ENCODE assay signal across 8 mouse cellular contexts in the genomic region with DNA sequence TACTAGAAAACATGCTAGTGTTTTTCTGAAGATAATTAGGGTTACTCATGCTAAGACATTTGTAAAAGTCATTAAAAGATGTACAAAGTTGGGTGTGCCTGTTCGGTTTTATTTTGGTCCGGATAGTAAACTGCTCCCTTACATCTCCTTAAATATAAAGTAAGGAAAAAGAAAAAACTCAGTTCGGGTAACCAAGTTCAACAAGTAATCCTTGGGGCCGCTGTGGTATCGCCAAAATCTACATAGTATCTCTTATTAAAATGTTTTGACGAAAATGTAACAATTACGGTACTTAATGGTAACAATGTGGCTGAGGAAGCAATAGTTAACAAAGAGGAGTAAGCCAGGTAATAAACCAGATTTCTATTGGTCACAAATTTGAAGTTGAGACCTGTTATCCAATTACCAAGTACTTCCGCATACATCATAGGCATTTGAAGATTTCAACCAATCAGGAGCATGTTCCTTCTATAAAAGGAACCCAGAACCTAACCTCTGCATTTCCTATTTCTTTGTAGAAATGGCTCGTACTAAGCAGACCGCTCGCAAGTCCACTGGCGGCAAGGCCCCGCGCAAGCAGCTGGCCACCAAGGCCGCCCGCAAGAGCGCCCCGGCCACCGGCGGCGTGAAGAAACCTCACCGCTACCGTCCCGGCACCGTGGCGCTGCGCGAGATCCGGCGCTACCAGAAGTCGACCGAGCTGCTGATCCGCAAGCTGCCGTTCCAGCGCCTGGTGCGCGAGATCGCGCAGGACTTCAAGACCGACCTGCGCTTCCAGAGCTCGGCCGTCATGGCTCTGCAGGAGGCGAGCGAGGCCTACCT. TPM values are rescaled to one million over a fixed set of nuclear protein-coding genes. Genes with fewer than 3 reads are reported as not detected.
DNase-seq lines count a peak whose midpoint lies in the region; ATAC-seq and TF ChIP-seq lines count a peak whose summit lies in the region.

A gene (plus strand): TSS at position 88 of the 822 bp plus-strand sequence.

- H3K4me2 ChIP-seq in forebrain, embryonic 12.5 days = peak within 1 kb of the TSS; percentile 62
- peak within 1 kb of the TSS; percentile 81 for H3K4me2 ChIP-seq in heart, postnatal 0 days (ENCODE audit: low read depth, low read length)
- H3K4me2 ChIP-seq in liver, embryonic 15.5 days = peak within 1 kb of the TSS; percentile 66
- peak within 1 kb of the TSS; percentile 67 for H3K4me2 ChIP-seq in neural tube, embryonic 13.5 days

- no peak for TF ChIP-seq EP300 in heart, postnatal 0 days (IDR thresholded peaks at IDR 0.05; ENCODE audit: low read depth)

- H3K9me3 ChIP-seq in ES-E14 (ENCODE audit: control insufficient read depth, insufficient read depth, low read depth, low read length) = no peaks in the 10 kb centered on the region
- no peaks in the 10 kb centered on the region for H3K9me3 ChIP-seq in forebrain, embryonic 12.5 days
- no peaks in the 10 kb centered on the region for H3K9me3 ChIP-seq in heart, postnatal 0 days (replicated peaks; ENCODE audit: control insufficient read depth, low read length)
- no peaks in the 10 kb centered on the region for H3K9me3 ChIP-seq in liver, embryonic 15.5 days (replicated peaks)
- H3K9me3 ChIP-seq in neural tube, embryonic 13.5 days = no peaks in the 10 kb centered on the region

- no peaks in the 10 kb centered on the region; a peak in 1 of 4 replicates for H3K4me1 ChIP-seq in ES-E14 (ENCODE audit: control insufficient read depth in 2 of 2, insufficient read depth in 2 of 2, low read length in 2 of 2, poor library complexity in 1 of 2)
- peaks cover 10% of the 10 kb centered on the region; the same call in 1 of the 2 replicates for H3K4me1 ChIP-seq in forebrain, embryonic 12.5 days
- no peaks in the 10 kb centered on the region for H3K4me1 ChIP-seq in heart, postnatal 0 days (ENCODE audit: control insufficient read depth, insufficient read depth)
- peaks cover 30% of the 10 kb centered on the region for H3K4me1 ChIP-seq in liver, embryonic 15.5 days (replicated peaks)
- H3K4me1 ChIP-seq in neural tube, embryonic 13.5 days (replicated peaks) = peaks cover 6% of the 10 kb centered on the region
- peaks cover 2% of the 10 kb centered on the region; the same call in 1 of the 2 replicates for H3K4me1 ChIP-seq in thymus, adult 2 months (replicated peaks; ENCODE audit: control insufficient read depth, insufficient read depth, low read length)

- in situ Hi-C loops in ES-E14 (cut with MboI; ENCODE audit: low sequenced_read_pairs in 2 of 2, unreplicated experiment in 2 of 2) = loop anchor here in 1 of 2 experiments (25.0 kb wide), 1 partner anchor 1507 kb away; a partner anchor contains a TSS

- peak; percentile 95 for ATAC-seq in forebrain, embryonic 12.5 days (ENCODE audit: low FRiP score)
- ATAC-seq in heart, postnatal 0 days (ENCODE audit: insufficient read depth, low read depth) = peak; percentile 88
- ATAC-seq in liver, embryonic 15.5 days (ENCODE audit: insufficient read depth) = peak; percentile 75
- peak; percentile 95 for ATAC-seq in neural tube, embryonic 13.5 days (ENCODE audit: low read depth)

- DNase-seq in ES-E14 (ENCODE audit: low read depth, low spot score) = peak; percentile 90
- peak; percentile 91 for DNase-seq in c-Kit-positive CD71-positive TER-119-negative erythroid progenitor cells, embryonic 14.5 days (ENCODE audit: low read depth)
- peak; percentile 98 for DNase-seq in heart, postnatal 0 days (ENCODE audit: low spot score)
- DNase-seq in kidney, postnatal 36 days = peak; percentile 64 to 90
- DNase-seq in thymus, adult 2 months = peak; percentile 78

- TF ChIP-seq POLR2A in thymus, adult 2 months (IDR thresholded peaks at IDR 0.05; ENCODE audit: control insufficient read depth, extremely low read depth, insufficient read depth, low read length, poor library complexity) = peak; percentile 74; the same call in 1 of the 2 replicates

- no peaks in the 10 kb centered on the region for H3K36me3 ChIP-seq in ES-E14 (ENCODE audit: control insufficient read depth, insufficient read depth, low read length, poor library complexity, severe bottlenecking)
- no peaks in the 10 kb centered on the region for H3K36me3 ChIP-seq in forebrain, embryonic 12.5 days (replicated peaks)
- H3K36me3 ChIP-seq in heart, postnatal 0 days (replicated peaks; ENCODE audit: control insufficient read depth, insufficient read depth, low read length) = no peaks in the 10 kb centered on the region
- no peaks in the 10 kb centered on the region for H3K36me3 ChIP-seq in liver, embryonic 15.5 days (replicated peaks)
- no peaks in the 10 kb centered on the region for H3K36me3 ChIP-seq in neural tube, embryonic 13.5 days
- H3K36me3 ChIP-seq in thymus, adult 2 months (ENCODE audit: control insufficient read depth, insufficient read depth, low read length) = no peaks in the 10 kb centered on the region

- H3K9ac ChIP-seq in ES-E14 (ENCODE audit: insufficient read depth, low read depth, low read length, poor library complexity, severe bottlenecking) = peak within 1 kb of the TSS; percentile 75
- H3K9ac ChIP-seq in forebrain, embryonic 12.5 days = peak within 1 kb of the TSS; percentile 61
- H3K9ac ChIP-seq in heart, postnatal 0 days (replicated peaks; ENCODE audit: low read depth, low read length) = peak within 1 kb of the TSS; percentile 59
- peak within 1 kb of the TSS; percentile 75 for H3K9ac ChIP-seq in liver, embryonic 15.5 days
- H3K9ac ChIP-seq in neural tube, embryonic 13.5 days = peak within 1 kb of the TSS; percentile 78

- peak within 1 kb of the TSS; percentile 86 for H3K27ac ChIP-seq in ES-E14 (ENCODE audit: insufficient read depth, low read depth, low read length, poor library complexity, severe bottlenecking)
- peak within 1 kb of the TSS; percentile 94 for H3K27ac ChIP-seq in forebrain, embryonic 12.5 days
- H3K27ac ChIP-seq in heart, postnatal 0 days (ENCODE audit: low read depth) = peak within 1 kb of the TSS; percentile 95
- H3K27ac ChIP-seq in liver, embryonic 15.5 days (replicated peaks) = peak within 1 kb of the TSS; percentile 97
- peak within 1 kb of the TSS; percentile 92 for H3K27ac ChIP-seq in neural tube, embryonic 13.5 days (replicated peaks)
- H3K27ac ChIP-seq in thymus, adult 2 months (ENCODE audit: control insufficient read depth, insufficient read depth, low read length) = peak within 1 kb of the TSS; percentile 85

- H3K4me3 ChIP-seq in ES-E14 (ENCODE audit: insufficient read depth in 1 of 2, low read depth in 1 of 2, low read length in 2 of 2, poor library complexity in 1 of 2, severe bottlenecking in 1 of 2) = peak within 1 kb of the TSS; percentile 70 to 73
- H3K4me3 ChIP-seq in forebrain, embryonic 12.5 days (replicated peaks) = peak within 1 kb of the TSS; percentile 47
- H3K4me3 ChIP-seq in heart, postnatal 0 days (ENCODE audit: low read depth, low read length) = peak within 1 kb of the TSS; percentile 57
- peak within 1 kb of the TSS; percentile 63 for H3K4me3 ChIP-seq in liver, embryonic 15.5 days (replicated peaks)
- peak within 1 kb of the TSS; percentile 48 for H3K4me3 ChIP-seq in neural tube, embryonic 13.5 days
- H3K4me3 ChIP-seq in thymus, adult 2 months (ENCODE audit: control insufficient read depth, insufficient read depth, low read length) = peak within 1 kb of the TSS; percentile 60

- no peak for TF ChIP-seq CTCF in heart, postnatal 0 days (IDR thresholded peaks at IDR 0.05; ENCODE audit: low read depth)
- TF ChIP-seq CTCF in thymus, adult 2 months (IDR thresholded peaks at IDR 0.05; ENCODE audit: borderline replicate concordance, control insufficient read depth, extremely low read depth, insufficient read depth, low read length, poor library complexity) = no peak

- no peaks in the 10 kb centered on the region for H3K27me3 ChIP-seq in forebrain, embryonic 12.5 days
- no peaks in the 10 kb centered on the region for H3K27me3 ChIP-seq in heart, postnatal 0 days (ENCODE audit: control insufficient read depth, insufficient read depth, low read length)
- no peaks in the 10 kb centered on the region for H3K27me3 ChIP-seq in liver, embryonic 15.5 days
- no peaks in the 10 kb centered on the region for H3K27me3 ChIP-seq in neural tube, embryonic 13.5 days
- no peaks in the 10 kb centered on the region for H3K27me3 ChIP-seq in thymus, adult 2 months (ENCODE audit: control insufficient read depth, insufficient read depth, low read length)

- under 1% methylated on average over 25 of the region's 45 CpGs for whole genome bisulfite sequencing in forebrain, embryonic 12.5 days
- WGBS in heart, postnatal 0 days = under 1% methylated on average over 22 of the region's 45 CpGs
- under 1% methylated on average over 31 of the region's 45 CpGs for whole genome bisulfite sequencing in liver, embryonic 15.5 days (ENCODE audit: insufficient replicate concordance)
- under 1% methylated on average over 31 of the region's 45 CpGs for WGBS in neural tube, embryonic 13.5 days
- WGBS in thymus, adult 2 months = under 1% methylated on average over 35 of the region's 45 CpGs

TF ChIP-seq in ES-E14, 5 proteins besides CTCF, POLR2A, EP300 and RAD21:
- TF ChIP-seq CHD2 (IDR thresholded peaks at IDR 0.05; ENCODE audit: low read depth, low read length) (peak; percentile 91), ZNF384 (IDR thresholded peaks at IDR 0.05; ENCODE audit: low read depth, low read length) (no peak), HCFC1 (IDR thresholded peaks at IDR 0.05; ENCODE audit: borderline replicate concordance, insufficient read depth, low read length) (peak; percentile 49; the same call in 1 of the 2 replicates)

RNA-seq across cellular contexts. Expression of the gene that starts here (rescaled TPM):
- total RNA-seq in ES-E14 (2012; rRNA removed) = 245 and 289 TPM in 2 replicates
- 0.99 and 1.5 TPM in 2 replicates for polyA plus RNA-seq in forebrain, embryonic 12.5 days (2016; fragmentation: Nextera tagmentation; extraction: Ambion mirVana)
- total RNA-seq in heart, postnatal 0 days (2014; rRNA removed; ENCODE audit: low replicate concordance) = 441 and 779 TPM in 2 replicates
- 0.29 and 0.45 TPM in 2 replicates for polyA plus RNA-seq in heart, postnatal 0 days (2015; fragmentation: Nextera tagmentation; extraction: Ambion mirVana)
- 0.99 and 1.4 TPM in 2 replicates for polyA plus RNA-seq in liver, embryonic 15.5 days (2015; fragmentation: Nextera tagmentation; extraction: Ambion mirVana)
- not detected in 2 replicates for polyA plus RNA-seq in neural tube, embryonic 13.5 days (2015; fragmentation: Nextera tagmentation; extraction: Ambion mirVana)
- polyA plus RNA-seq in thymus, adult 2 months (2012; rRNA removed) = 72.3 and 87.8 TPM in 2 replicates

Comparison
In these comparisons a context has a peak if more than half of its experiments do, and no peak if none do; other contexts are left out.
1. Peak in every context shown above with its lines: DNase-seq, ATAC-seq, H3K4me3 ChIP-seq and H3K27ac ChIP-seq.
2. RNA of the gene that starts here (polyA plus RNA-seq): 72.3 to 87.8 TPM in thymus, adult 2 months; 0.99 to 1.5 TPM in forebrain, embryonic 12.5 days, 0.99 to 1.4 TPM in liver, embryonic 15.5 days, 0.29 to 0.45 TPM in heart, postnatal 0 days and not detected in neural tube, embryonic 13.5 days; every median in the first group is over 10 times any median in the second.
3. Peak in ATAC-seq, H3K4me3 ChIP-seq, H3K27ac ChIP-seq, H3K9ac ChIP-seq and H3K4me2 ChIP-seq in neural tube, embryonic 13.5 days; RNA of the gene not detected or under 1 TPM.